Mouse (Mus musculus) neural tube, embryonic 10.5 days (tissue): ENCODE results near the gene Itgb7.

Experiments
- DNase-seq: peaks from one replicate; pipeline ENCODE4 v3.0.0-alpha.2; 2017; ENCODE audit warnings: low spot score; ENCODE audit errors: extremely low spot score

Itgb7 gene

DNA sequence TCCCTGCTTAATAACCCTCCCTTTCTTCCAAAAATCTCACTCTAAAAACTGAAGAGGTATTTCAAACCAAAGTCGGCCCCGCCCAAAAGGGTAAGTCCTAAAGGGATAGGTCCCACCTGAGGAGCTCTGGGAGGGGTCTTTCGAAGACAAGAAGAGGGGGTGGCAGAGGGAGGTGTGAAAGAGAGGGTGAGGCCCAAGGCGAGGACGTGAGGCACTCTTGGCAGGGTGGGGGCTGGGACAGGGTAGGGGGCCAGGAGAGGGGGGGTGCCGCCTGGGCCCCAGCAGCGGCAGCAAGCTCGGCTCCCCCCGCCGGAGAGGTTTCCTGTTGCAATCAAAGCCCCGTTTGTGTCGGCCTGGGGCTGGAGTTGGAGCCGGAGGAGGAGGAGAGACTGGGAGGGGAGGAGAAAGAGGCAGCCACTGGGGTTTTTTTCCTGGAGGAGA lies 17.5 kb upstream of the Itgb7 start:
- peak; percentile 41 for DNase-seq

DNA sequence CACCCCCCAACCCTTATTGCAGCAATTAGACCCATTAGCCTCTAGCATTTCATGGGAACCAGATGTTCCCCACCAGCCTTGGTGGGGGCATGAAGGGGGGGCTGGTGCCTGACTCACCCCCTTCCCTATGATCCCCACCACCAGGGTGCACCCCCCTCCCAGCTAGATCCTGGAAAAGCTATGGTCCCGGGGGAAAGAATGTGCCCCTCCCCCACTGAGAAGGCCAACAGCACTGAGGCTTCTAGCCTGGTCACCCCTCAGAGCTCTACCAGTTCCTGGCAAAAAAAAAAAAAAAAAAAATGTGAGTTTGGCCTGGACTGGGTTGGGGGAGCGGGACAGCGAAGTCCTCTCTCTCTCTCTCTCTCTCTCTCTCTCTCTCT lies 17.1 kb upstream of the Itgb7 start:
- DNase-seq: no peak

- DNase-seq: no peak
Observed at GRCm38 (mm10) chr15:102248131-102248811, 16.5 kb upstream of the Itgb7 start.

DNA sequence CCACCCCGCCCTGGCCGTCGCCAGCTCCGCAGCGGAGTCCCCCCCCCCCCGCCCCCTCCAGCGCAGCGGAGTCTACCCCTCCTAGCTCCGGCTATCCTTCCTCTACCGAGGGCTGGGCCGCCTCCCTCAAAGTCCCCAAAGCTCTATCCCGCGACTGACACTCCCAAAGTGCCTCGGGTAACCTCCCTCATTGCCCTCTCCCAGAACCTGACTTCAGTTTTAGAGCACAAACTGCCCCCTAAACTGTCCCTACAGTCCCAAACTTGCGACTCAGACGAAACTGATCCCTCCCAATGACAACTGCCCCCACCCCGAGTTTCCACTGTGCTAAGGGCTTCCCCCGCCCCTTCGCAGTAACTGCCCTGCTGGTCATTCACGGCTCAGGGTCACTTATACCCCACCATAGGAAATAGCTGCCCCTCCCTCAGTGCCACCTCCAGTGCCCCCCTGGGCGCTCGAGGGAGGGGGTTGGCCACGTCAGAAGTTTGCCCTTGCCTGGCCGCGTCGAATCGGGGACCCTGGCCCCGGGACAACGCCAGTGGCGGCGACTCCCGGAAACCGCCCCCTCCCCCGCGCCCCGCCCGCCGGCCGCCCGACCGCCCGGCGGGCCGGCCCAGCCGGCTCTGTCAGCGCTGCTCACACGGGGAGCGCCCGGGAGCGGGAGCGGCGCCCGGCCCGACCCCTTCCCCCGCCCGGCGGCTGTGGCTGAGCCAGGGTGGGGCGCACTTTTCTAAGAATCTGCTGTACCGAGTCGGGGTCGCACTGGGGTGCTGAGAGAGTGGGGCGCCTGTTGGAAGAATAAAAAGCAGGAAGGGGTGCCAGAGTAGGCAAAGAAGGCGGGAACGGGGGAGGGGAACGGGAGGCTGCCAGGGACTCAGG lies 15.7 kb upstream of the Itgb7 start:
- peak; percentile 76 for DNase-seq

- DNase-seq: peak; percentile 87
Observed at GRCm38 (mm10) chr15:102246866-102247251, 15.1 kb upstream of the Itgb7 start.

DNA sequence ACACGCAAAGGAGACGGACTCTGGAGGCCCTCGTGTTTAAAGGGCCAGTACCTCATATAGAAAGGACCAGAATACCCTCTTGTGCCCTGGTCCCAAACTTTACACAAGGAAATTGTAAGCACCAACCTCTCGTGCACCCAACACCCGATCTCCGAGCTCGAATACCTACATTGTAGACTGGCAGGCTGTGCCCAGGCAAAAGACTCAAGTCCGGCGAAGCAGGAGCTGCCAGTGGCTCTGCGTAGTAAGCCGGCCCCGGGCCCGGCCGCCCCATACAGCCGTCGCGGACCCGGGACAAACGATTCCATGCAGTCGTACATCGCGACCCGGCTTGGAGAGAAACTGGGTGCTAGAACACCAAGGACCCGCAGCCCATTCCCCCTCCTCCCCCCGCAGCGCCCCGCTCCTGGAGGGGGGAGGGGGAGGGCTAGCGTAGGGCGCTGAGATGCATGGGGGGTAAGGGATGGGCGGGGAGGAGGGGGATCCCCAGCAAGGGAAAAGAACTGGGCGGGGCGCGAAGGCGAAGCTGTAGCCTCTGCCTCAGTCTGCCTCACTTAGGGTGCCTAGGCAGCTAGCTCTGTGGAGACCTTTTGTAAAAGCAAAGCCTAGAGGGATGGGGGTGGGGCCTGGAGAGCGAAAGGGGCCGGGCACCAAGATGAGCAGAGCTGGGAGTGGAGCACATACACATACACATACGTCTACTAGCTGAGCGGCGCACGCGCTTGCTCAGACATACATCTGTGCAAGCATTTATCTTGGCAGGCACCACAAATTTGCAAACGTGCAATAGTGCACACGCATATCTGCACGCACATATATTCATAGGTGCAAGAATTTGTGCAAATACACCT lies 14.4 kb upstream of the Itgb7 start:
- peak; percentile 69 for DNase-seq

GRCm38 (mm10) chr15:102245461-102245881 lies 13.7 kb upstream of the Itgb7 start:
- peak; percentile 42 for DNase-seq

DNA sequence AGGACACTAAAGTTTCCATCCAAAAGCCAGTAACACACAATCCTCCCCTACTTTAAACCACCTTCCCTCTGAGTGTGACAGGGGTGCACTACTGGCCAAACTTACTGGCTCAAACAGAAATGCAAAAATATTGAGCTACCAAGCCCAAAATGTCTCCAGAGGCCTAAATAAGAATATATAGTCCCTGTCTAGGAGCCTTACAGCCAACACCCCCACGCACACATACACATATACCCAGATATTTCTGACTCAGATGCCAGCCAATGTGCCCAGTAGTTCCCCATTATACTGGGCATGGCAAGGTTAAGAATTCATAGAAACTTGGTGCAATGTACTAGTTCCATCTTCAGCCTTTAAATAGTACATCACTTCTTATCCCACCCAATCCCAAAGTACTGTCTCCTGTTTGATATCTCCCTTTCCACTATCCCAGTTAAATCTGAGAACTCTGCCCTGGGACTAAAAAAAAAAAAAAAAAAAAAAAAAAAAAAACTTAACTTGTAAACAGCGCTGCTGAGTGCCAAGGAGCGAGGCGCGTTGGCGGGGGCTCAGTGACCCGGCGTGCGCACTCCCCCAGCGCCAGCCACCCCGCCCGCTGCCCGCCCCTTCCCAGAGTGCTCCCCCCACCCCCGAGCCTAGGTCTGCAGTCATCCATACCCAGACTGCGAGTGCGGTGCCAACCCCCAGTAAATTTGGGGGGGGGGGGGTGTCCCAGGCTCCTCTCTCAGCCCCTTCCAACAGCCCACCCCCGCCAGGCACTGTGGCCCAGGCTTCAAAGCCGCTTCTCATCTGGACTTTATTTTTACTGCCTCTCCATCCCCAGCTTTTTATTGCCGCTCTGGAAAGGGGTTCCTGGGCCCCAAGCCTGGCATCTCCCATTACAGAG lies 12.8 kb upstream of the Itgb7 start:
- no peak for DNase-seq

- no peak for DNase-seq
Observed at GRCm38 (mm10) chr15:102243229-102244190, 11.8 kb upstream of the Itgb7 start.

DNA sequence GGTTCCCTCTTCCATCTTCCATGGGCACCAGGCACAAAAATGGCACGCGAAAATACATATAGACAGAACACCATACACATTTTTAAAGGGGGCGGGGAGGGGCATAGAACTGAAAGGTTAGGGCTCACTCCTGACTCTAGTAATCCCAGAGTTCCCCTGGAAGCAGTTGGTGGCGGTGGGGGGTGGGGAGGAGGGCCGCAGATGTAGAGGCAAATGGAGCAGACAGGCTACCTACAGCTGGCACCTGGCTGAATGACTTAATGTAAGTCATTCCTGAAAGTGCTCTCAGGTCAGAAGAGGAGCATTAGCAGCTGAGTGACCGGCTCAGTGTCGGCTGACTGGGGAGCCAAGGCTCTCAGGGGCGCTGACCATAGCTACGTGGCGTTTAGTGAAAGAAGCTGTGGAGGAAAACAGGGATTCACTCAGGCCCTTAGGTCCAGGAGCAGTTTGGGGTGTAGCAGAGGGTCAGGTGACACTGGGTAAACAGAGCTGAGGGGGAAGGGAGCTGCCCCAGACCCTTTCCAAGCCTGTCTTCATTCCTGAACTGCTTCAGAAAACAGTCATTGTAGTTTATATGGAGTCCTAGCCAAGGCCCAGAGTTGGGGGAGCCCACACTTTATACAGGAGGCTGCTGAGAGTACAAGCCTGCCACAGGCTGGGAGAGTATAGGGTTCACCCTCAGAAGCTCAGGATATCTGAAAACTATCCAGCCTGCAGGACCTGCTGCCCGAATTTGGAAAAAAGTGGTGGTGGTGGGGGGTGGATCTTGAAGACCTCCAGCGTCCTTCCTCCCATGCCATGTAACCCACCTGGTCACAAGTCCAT lies 10.9 kb upstream of the Itgb7 start:
- no peak for DNase-seq

GRCm38 (mm10) chr15:102240607-102241006 lies 8.9 kb upstream of the Itgb7 start:
- DNase-seq: no peak

GRCm38 (mm10) chr15:102239851-102240250 lies 8.1 kb upstream of the Itgb7 start:
- DNase-seq: no peak

- peak; percentile 87 for DNase-seq
Observed at GRCm38 (mm10) chr15:102239260-102239590, 7.5 kb upstream of the Itgb7 start.

- no peak for DNase-seq
Observed at GRCm38 (mm10) chr15:102238543-102239259, 7.0 kb upstream of the Itgb7 start.

DNA sequence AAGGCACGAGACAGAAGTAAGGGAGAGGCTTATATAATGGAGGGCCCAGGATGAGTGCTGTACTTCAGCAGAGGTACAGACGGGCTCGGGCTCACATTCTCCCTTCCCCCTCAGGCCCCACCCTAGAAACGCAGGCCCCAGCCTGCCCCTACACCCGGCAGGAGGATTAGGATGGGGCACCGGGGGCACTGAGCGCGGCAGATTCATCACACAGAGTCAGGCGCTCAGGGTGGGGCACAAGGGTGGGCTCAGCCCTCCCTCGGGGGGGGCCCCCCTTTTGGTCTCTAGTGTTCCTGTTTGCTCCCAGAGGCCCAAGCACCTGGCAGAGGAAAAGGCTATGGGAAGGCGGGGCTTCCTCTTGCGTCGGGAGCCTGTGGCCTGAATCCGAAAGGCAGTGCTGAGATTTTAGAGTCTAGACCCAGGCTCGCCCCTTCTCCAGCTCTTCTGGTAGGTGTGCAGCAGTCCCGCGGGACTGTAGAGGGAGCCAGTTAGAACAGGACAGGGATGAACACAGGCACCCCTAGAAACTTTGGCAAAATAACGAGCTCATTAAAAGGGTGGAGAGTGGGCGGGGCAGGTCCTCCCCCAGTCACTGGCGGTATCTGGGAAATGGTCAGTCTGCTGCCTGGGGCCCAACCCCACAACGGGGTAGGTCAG lies 3.8 kb upstream of the Itgb7 start:
- no peak for DNase-seq

DNA sequence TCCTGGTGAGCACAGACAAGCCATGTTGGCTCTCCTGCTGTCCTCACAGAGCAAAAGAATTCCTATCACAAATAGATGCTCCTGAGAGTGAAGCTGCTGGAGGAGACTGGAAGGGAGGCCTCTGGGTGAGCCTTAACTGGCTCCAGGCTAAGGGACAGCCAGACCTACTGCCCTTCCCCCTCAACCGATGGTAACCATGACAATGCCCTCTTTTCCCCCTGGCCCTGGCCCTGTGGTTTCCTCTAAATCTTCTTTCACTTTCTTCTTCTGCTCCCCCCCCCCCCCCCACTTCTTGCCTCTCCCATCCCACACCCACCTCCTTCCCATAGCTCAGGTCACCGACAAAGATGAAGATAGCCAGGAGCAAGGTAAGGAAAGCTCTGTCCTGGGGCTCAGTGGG lies 2.2 kb upstream of the Itgb7 start:
- DNase-seq: no peak

GRCm38 (mm10) chr15:102232764-102233163 lies 1.0 kb upstream of the Itgb7 start:
- no peak for DNase-seq
